Mouse (Mus musculus) heart, embryonic 11.5 days (tissue): Measurements from ENCODE around the gene Fbxl19. TPM values are rescaled to one million over a fixed set of nuclear protein-coding genes. Genes with fewer than 3 reads are reported as not detected.
A peak's percentile ranks its signal among the peaks of the same experiment; 100 is the strongest.

Experiments
- ATAC-seq: fragments of 200-750 bp; cut with Nextera tagmentation; replicated peaks from 2 replicates; pipeline ENCODE4 v1.8.0; 2017; ENCODE audit warnings: moderate library complexity; ENCODE audit not compliant: insufficient number of reproducible peaks, low FRiP score, low TSS enrichment
- H3K27ac ChIP-seq: fragments of 300-500 bp; sonication (generic); 2 replicates; pipeline ENCODE4 v1.5.1; 2014; ENCODE audit warnings: mild to moderate bottlenecking, low read depth, low read length
- H3K27me3 ChIP-seq: fragments of 300-500 bp; sonication (generic); 2 replicates; pipeline ENCODE4 v1.6.1; 2014; ENCODE audit warnings: mild to moderate bottlenecking, low read length, mixed read lengths; ENCODE audit not compliant: control insufficient read depth, insufficient read depth
- H3K36me3 ChIP-seq: fragments of 300-500 bp; sonication (generic); 2 replicates; pipeline ENCODE4 v1.6.1; 2014; ENCODE audit warnings: mild to moderate bottlenecking, low read length, moderate library complexity, mixed read lengths; ENCODE audit not compliant: control insufficient read depth, insufficient read depth
- H3K4me1 ChIP-seq: fragments of 300-500 bp; sonication (generic); 2 replicates; pipeline ENCODE4 v1.6.1; 2014; ENCODE audit warnings: low read length; ENCODE audit not compliant: control insufficient read depth, insufficient read depth
- H3K4me2 ChIP-seq: fragments of 300-500 bp; sonication (generic); 2 replicates; pipeline ENCODE4 v1.6.1; 2014; ENCODE audit warnings: mild to moderate bottlenecking, moderate library complexity
- H3K4me3 ChIP-seq: fragments of 300-500 bp; sonication (generic); 2 replicates; pipeline ENCODE4 v1.5.1; 2014; ENCODE audit warnings: low read depth, low read length
- H3K9ac ChIP-seq: fragments of 300-500 bp; sonication (generic); 2 replicates; pipeline ENCODE4 v1.6.1; 2014; ENCODE audit warnings: mild to moderate bottlenecking, low read depth, low read length, moderate library complexity
- H3K9me3 ChIP-seq: fragments of 300-500 bp; sonication (generic); replicated peaks from 2 replicates; pipeline ENCODE4 v1.6.1; 2016; ENCODE audit warnings: low read length; ENCODE audit not compliant: control insufficient read depth
- whole genome bisulfite sequencing: fragments of 180-500 bp; shearing (Covaris S2); extraction: QIAGEN DNeasy Blood & Tissue Kit; methylation state at CpG from one replicate; pipeline ENCODE4 v1.1.7; 2014; ENCODE audit not compliant: insufficient replicate concordance; 5-methylcytosine and 5-hydroxymethylcytosine counted together
- polyA plus RNA-seq: library from polyadenylated mRNA; unstranded; fragments of >200 nt; fragmentation: Nextera tagmentation; extraction: Ambion mirVana; gene quantifications from 2 replicates; pipeline ENCODE4 v1.2.1, GENCODE M21; 2014

The Fbxl19 gene
- polyA plus RNA-seq, 1 experiment from 2014 or later = 3.3 TPM

DNA sequence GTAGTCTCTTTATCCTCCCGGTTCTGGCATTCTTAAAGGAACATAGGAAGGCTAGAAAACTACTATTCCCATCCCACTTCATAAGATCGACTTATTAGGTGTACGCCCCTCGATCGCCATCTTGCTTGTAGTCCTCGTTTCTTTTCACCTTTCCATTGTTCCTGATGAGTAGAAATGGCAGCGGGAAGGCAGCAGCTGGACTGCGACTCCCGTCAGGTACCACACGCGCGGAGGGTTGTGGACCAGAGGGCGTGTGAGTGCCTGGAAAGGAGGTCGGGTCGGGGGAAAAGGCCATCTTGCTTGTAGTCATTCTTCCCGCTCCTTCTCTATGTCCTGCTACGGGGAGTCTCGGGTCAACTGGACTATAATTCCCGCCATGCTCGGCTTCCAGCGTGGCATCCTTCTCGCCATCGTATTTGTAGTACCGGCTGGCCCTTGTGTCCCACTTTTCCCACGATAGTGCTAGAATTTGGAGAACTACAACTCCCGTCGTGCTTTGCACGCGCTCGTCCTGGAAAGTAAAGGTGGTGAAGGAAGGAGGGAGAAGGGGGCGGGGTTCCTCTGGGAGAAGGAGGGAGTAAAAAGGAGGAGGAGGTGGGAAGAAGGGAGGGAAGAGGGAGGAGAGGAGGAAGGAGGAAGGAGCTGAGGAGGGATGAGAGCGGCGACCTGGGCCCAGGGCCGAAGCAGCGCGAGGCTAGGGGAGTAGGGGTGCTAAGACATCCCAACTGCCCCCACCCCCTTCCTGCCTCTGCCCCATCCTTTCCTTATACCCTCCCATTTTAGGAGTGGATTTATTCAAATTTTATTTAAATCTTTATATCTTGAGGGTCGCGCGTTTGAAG lies 1.5 kb downstream of the Fbxl19 start:
- Histone ChIP-seq H3K4me3 (peak overlapping the region; percentile 81), H3K9ac (peak overlapping the region; percentile 83), H3K4me2 (peak overlapping the region; percentile 98), H3K27me3 (no peaks in the 10 kb centered on the region), H3K9me3 (no peaks in the 10 kb centered on the region), H3K36me3 (peaks cover 13% of the 10 kb centered on the region), H3K27ac (peak overlapping the region; percentile 90), H3K4me1 (peaks cover 11% of the 10 kb centered on the region; the same call in 1 of the 2 replicates)
- ATAC-seq = peak; percentile 71
- WGBS = under 1% methylated on average over 39 of the region's 39 CpGs

DNA sequence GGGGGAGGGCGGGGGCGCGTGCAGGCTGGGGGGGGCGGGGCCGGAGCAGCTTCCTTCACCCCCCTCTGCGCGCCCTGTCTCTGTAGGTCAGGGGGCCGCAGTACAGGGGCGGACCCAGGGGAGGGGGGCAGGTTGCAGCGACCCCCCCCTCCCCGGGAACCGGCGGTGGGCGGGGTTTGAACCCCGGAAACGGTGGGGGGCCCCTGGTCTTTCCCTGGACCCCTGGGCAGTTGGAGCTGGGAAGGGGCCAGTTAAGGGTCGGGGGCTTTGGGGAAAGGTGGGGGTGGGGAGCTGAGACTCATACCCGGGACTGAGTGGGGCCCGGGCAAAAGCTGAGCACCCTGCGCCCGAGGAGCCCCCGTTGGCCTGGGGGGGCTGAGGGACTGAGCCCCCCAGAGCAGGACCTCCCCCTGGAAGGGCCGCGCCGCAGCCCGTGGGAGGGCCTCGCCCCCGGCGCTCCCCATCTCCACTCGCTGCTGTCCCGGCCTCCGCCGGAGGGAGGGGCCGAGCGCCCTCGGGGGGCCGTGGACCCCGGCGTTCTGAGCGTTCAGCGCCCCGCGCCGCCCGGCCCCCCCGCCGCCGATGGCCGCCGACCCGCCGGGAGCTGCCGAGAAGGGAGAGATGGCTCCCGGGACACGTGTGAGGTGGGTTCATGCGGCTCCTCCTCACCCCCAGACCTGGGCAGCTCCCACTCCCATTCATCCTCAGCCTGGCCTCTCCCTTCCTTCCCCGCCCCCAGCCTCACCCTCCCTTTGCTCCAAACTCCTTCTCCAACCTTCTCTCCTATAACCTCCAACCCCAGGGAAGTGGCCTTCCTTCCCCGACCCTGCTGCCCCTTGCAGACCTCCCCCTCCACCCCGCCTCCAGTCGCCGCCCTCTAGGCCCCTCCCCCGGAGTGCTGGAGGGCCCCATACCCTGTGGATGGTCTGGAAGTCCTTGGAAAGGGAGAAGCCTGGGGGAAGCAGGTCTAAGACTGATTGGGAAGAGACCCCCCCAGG lies 2.5 kb downstream of the Fbxl19 start:
- H3K4me1 ChIP-seq = peaks cover 11% of the 10 kb centered on the region; the same call in 1 of the 2 replicates
- peaks cover 3% of the 10 kb centered on the region; the same call in 1 of the 2 replicates for H3K27me3 ChIP-seq
- ATAC-seq = peak; percentile 32
- H3K9me3 ChIP-seq = no peaks in the 10 kb centered on the region
- peaks cover 18% of the 10 kb centered on the region for H3K36me3 ChIP-seq
- peak overlapping the region; percentile 90 for H3K27ac ChIP-seq
- peak overlapping the region; percentile 83 for H3K9ac ChIP-seq
- H3K4me2 ChIP-seq = peak overlapping the region; percentile 98
- WGBS = under 1% methylated on average over 31 of the region's 62 CpGs
- peak overlapping the region; percentile 81 for H3K4me3 ChIP-seq

DNA sequence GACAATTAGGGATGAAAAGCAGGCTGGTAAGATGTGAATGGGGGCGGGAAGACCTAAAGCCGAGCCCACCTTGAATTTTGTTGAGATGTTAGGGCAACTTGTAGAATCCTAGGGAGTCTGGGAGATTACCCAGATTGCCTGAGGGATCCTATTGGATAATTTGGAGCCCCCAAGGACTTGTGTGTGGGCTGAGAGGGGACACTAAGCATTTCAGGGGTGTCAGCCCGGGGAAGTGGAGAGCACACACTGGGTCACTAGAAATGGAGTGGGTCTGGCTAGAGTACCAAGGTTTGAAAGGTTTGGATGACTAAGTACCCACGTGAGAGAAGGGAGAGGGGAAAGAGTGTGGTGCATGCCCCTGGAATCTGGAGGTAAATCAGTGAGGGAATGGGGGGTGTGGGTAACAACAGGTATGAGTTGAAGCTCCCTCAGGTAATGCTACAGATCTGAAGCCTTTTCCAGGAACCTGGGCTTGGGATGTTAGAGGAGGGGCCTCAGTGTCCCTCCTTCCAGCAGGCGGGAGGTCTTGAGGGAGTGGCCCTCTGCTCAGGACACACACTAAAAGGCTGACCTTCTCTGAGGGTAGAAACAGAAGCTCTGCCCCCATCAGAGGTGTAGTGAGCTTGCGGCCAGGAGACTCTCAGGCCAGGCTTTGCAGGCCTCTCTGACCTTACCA lies 3.4 kb downstream of the Fbxl19 start:
- H3K4me3 ChIP-seq = peak overlapping the region; percentile 81
- WGBS = 53% methylated on average over 6 of the region's 6 CpGs
- peak overlapping the region; percentile 90; the same call in 1 of the 2 replicates for H3K27ac ChIP-seq
- peak overlapping the region; percentile 98 for H3K4me2 ChIP-seq
- peaks cover 11% of the 10 kb centered on the region; the same call in 1 of the 2 replicates for H3K4me1 ChIP-seq
- H3K9ac ChIP-seq = peak overlapping the region; percentile 83
- H3K36me3 ChIP-seq = peaks cover 25% of the 10 kb centered on the region
- no peak for ATAC-seq
- H3K27me3 ChIP-seq = peaks cover 3% of the 10 kb centered on the region; the same call in 1 of the 2 replicates
- no peaks in the 10 kb centered on the region for H3K9me3 ChIP-seq

DNA sequence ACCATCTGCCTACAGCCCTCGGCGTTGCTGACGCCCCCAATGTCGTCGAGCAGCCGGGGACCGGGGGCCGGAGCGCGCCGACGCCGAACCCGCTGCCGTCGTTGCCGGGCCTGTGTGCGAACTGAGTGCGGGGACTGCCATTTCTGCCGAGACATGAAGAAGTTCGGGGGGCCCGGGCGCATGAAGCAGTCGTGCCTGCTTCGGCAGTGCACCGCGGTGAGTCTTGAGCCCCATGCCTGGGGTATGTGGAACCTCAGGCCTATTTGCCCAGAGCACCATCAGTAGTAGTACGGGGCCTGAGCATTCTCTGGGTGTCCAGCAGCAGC lies 3.9 kb downstream of the Fbxl19 start:
- no peak for ATAC-seq
- peaks cover 11% of the 10 kb centered on the region; the same call in 1 of the 2 replicates for H3K4me1 ChIP-seq
- H3K36me3 ChIP-seq = peaks cover 30% of the 10 kb centered on the region
- no peaks in the 10 kb centered on the region for H3K9me3 ChIP-seq
- H3K4me3 ChIP-seq = no peak overlapping the region
- H3K9ac ChIP-seq = no peak overlapping the region
- WGBS = 91% methylated on average over 28 of the region's 28 CpGs
- H3K27me3 ChIP-seq = peaks cover 5% of the 10 kb centered on the region
- no peak overlapping the region for H3K27ac ChIP-seq
- H3K4me2 ChIP-seq = peak overlapping the region; percentile 98; the same call in 1 of the 2 replicates

DNA sequence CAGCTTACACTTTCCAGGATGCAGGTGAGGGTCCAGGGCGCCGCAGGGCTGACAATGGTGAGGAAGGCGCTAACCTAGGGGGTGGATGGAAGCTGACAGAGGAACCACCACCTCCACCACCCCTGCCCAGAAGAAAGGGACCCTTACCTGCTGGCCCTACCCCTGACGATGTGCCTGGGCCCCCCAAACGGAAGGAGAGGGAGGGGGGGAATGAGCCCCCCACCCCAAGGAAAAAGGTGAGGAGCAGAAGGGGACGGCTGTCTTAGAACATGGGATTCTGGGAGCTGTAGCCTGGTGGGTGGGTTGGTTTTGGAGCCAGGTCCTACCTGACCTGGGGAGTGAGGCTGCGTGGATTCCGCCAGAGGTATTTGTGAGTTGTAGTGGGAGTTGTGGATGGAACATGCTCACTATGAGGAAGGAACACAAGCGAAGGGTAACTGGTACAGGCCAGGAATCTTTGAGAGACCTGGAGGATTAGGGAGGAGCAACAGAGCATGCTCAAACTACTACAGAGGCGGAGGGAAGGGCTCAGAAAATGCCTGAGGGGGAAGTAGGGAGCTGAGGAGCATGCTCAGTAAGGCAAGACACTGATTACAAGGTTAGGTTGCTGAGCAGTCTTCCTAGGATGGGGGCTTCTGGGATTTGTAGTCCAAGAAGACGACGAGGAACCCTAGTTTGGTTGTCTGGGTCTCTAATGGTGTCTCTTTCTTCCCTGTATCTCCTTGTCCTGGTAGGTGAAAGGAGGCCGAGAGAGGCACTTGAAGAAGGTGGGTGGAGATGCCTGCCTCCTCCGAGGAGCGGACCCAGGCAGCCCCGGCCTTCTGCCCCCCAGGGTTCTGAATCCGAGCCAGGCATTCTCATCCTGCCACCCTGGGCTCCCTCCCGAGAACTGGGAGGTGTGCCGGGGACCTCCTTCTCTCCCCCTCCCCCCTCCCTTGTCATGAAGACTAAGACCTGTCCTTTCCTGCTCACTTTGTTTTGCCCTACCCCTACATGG lies 6.1 kb downstream of the Fbxl19 start:
- H3K9ac ChIP-seq = no peak overlapping the region
- H3K27me3 ChIP-seq = peaks cover 10% of the 10 kb centered on the region
- no peak overlapping the region for H3K4me3 ChIP-seq
- no peak for ATAC-seq
- peaks cover 11% of the 10 kb centered on the region; the same call in 1 of the 2 replicates for H3K4me1 ChIP-seq
- H3K27ac ChIP-seq = no peak overlapping the region
- H3K4me2 ChIP-seq = no peak overlapping the region
- 83% methylated on average over 19 of the region's 19 CpGs for WGBS
- H3K9me3 ChIP-seq = no peaks in the 10 kb centered on the region
- H3K36me3 ChIP-seq = peaks cover 37% of the 10 kb centered on the region

DNA sequence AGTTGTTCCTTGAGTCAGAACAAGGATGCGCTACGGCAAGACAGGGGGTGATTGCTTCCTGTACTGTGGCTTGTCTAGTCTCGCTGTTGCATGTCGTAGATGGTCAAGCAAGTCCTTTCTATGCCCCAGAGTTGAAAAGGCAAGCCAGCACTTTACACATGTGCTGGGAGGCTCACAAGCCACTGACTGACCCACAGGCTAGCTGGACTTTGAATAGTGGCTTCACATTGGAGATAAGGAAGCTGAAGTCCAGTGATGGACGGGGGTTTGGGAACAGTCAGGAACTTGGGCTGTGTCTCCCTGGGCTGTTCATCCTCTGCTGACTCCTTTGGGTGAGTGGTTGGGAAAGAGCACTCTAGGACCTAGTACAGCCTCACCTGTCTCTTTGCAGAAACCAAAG lies 7.3 kb downstream of the Fbxl19 start:
- Histone ChIP-seq H3K4me3 (no peak overlapping the region), H3K4me1 (peaks cover 11% of the 10 kb centered on the region; the same call in 1 of the 2 replicates), H3K27ac (no peak overlapping the region), H3K4me2 (no peak overlapping the region), H3K9me3 (no peaks in the 10 kb centered on the region), H3K27me3 (peaks cover 18% of the 10 kb centered on the region), H3K9ac (no peak overlapping the region), H3K36me3 (peaks cover 37% of the 10 kb centered on the region)
- ATAC-seq = no peak
- WGBS = 88% methylated on average over 5 of the region's 5 CpGs

DNA sequence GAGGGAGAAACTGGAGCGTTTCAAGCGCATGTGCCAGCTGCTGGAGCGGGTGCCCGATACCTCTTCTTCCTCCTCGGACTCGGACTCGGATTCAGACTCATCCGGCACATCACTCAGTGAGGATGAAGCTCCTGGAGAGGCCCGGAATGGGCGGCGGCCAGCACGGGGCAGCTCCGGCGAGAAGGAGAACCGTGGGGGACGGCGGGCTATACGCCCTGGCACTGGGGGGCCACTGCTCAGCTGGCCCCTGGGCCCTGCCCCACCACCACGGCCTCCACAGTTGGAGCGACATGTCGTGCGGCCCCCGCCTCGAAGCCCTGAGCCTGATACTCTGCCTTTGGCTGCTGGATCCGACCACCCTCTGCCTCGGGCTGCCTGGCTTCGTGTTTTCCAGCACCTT lies 7.7 kb downstream of the Fbxl19 start:
- Histone ChIP-seq H3K4me1 (peaks cover 11% of the 10 kb centered on the region; the same call in 1 of the 2 replicates), H3K27ac (no peak overlapping the region), H3K9ac (no peak overlapping the region), H3K27me3 (peaks cover 23% of the 10 kb centered on the region), H3K9me3 (no peaks in the 10 kb centered on the region), H3K36me3 (peaks cover 38% of the 10 kb centered on the region), H3K4me2 (no peak overlapping the region), H3K4me3 (no peak overlapping the region)
- no peak for ATAC-seq
- WGBS = 90% methylated on average over 27 of the region's 27 CpGs
